In genomic region chr11:121672990-121673572, GRCm38 (mm10) we compare ENCODE assay signal across 8 mouse cellular contexts. TPM values are rescaled to one million over a fixed set of nuclear protein-coding genes. Genes with fewer than 3 reads are reported as not detected.
A peak's percentile ranks its signal among the peaks of the same experiment; 100 is the strongest.
DNase-seq lines count a peak whose midpoint lies in the region; ATAC-seq and TF ChIP-seq lines count a peak whose summit lies in the region.

B3gntl1 (minus strand) TSS chr11:121673153.

- ATAC-seq in Patski, result peak; percentile 99
- ATAC-seq in hindbrain, embryonic 13.5 days (ENCODE audit: low FRiP score), result peak; percentile 100

- H3K4me3 ChIP-seq in hindbrain, embryonic 13.5 days, result peak within 1 kb of the TSS; percentile 67

- CTCF ChIA-PET in Patski (lab: Charles Lee), result interaction anchor here (1.1 to 2.0 kb wide), 3 partner anchors 23 to 135 kb away, joined by 3 to 6 read pairs (median 3); no protein-coding TSS in a partner anchor

- H3K9ac ChIP-seq in hindbrain, embryonic 13.5 days, result peak within 1 kb of the TSS; percentile 84

- under 1% methylated on average over 46 of the region's 46 CpGs for WGBS in hindbrain, embryonic 13.5 days

- H3K27ac ChIP-seq in hindbrain, embryonic 13.5 days, result peak within 1 kb of the TSS; percentile 95

- POLR2A ChIA-PET in Patski (lab: Charles Lee), result interaction anchor here (0.7 to 2.2 kb wide), 3 partner anchors 9 to 66 kb away, joined by 3 to 16 read pairs (median 3); partner anchors contain the start of gene Metrnl

- peak; percentile 100 for DNase-seq in Patski (ENCODE audit: low read depth, low spot score)
- DNase-seq in cerebellum, postnatal 14 days, result peak; percentile 99
- DNase-seq in frontal cortex, postnatal 14 days (ENCODE audit: low spot score in 2 of 2), result peak; percentile 99
- peak; percentile 98 to 100 for DNase-seq in layer of hippocampus, postnatal 25 days (ENCODE audit: extremely low spot score in 1 of 2, low spot score in 1 of 2)
- peak; percentile 99 for DNase-seq in lung, postnatal 25 days (ENCODE audit: low spot score)
- DNase-seq in retina, embryonic 14.5 days (ENCODE audit: low spot score), result peak; percentile 99
- DNase-seq in thymus, postnatal 4 days, result peak; percentile 98

- H3K36me3 ChIP-seq in hindbrain, embryonic 13.5 days, result peaks cover 4% of the 10 kb centered on the region

- in situ Hi-C loops in Patski (cut with MboI; ENCODE audit: low pct_unique_long_range_greater_than_20kb), result no loop called here

- H3K4me2 ChIP-seq in hindbrain, embryonic 13.5 days, result peak within 1 kb of the TSS; percentile 77

- H3K4me1 ChIP-seq in hindbrain, embryonic 13.5 days (replicated peaks), result peaks cover 11% of the 10 kb centered on the region

- TF ChIP-seq CTCF in Patski (IDR thresholded peaks at IDR 0.05), result peak; percentile 25

- H3K9me3 ChIP-seq in hindbrain, embryonic 13.5 days, result no peaks in the 10 kb centered on the region

- no peaks in the 10 kb centered on the region for H3K27me3 ChIP-seq in Patski
- H3K27me3 ChIP-seq in hindbrain, embryonic 13.5 days, result no peaks in the 10 kb centered on the region

RNA-seq across cellular contexts. Expression of gene B3gntl1, which starts in this region (rescaled TPM):
- 9.4 TPM for polyA plus RNA-seq in Patski (2021)
- 6.4 and 7.8 TPM in 2 replicates for polyA plus RNA-seq in hindbrain, embryonic 13.5 days (2015; fragmentation: Nextera tagmentation; extraction: Ambion mirVana)
- 1 to 10 TPM; 6.4 to 7.0 TPM for total RNA-seq in layer of hippocampus, postnatal 25 days (2021)

Comparison
In these comparisons a context has a peak if more than half of its experiments do, and no peak if none do; other contexts are left out.
1. Peak in every context shown above with its lines: DNase-seq, ATAC-seq, H3K4me3 ChIP-seq and H3K27ac ChIP-seq.